Mouse (Mus musculus) spleen, adult 2 months (tissue): ENCODE data around the gene 4933425L06Rik. TPM values are rescaled to one million over a fixed set of nuclear protein-coding genes. Genes with fewer than 3 reads are reported as not detected.
A peak's percentile ranks its signal among the peaks of the same experiment; 100 is the strongest.

Experiments
- DNase-seq, 2 experiments: peaks; one replicate each; pipeline versions ENCODE4 v3.0.0 to v3.0.0-alpha.2; 2012 to 2021; ENCODE audit warnings: low spot score in 2 of 2, low read depth in 1 of 2
- H3K27ac ChIP-seq: fragments of 200-500 bp; 2 replicates; pipeline ENCODE4 v1.5.1; 2012; ENCODE audit warnings: low read length, inconsistent platforms; ENCODE audit not compliant: insufficient read depth
- H3K27me3 ChIP-seq: fragments of 200-500 bp; 2 replicates; pipeline ENCODE4 v1.6.1; 2012; ENCODE audit warnings: mild to moderate bottlenecking, moderate library complexity, low read length, inconsistent platforms; ENCODE audit not compliant: control insufficient read depth, insufficient read depth
- H3K36me3 ChIP-seq: fragments of 200-500 bp; 2 replicates; pipeline ENCODE4 v1.6.1; 2012; ENCODE audit warnings: mild to moderate bottlenecking, low read length, inconsistent platforms; ENCODE audit not compliant: control insufficient read depth, insufficient read depth
- H3K4me1 ChIP-seq: fragments of 200-500 bp; 2 replicates; pipeline ENCODE4 v1.6.1; 2011; ENCODE audit warnings: inconsistent platforms; ENCODE audit not compliant: control insufficient read depth, insufficient read depth, insufficient read length
- H3K4me3 ChIP-seq: fragments of 200-500 bp; 2 replicates; pipeline ENCODE4 v1.5.1; 2011; ENCODE audit warnings: mild to moderate bottlenecking, inconsistent platforms; ENCODE audit not compliant: insufficient read depth, insufficient read length; ENCODE audit errors: extremely low read depth
- CTCF ChIP-seq: fragments of 200-500 bp; IDR thresholded peaks from 2 replicates; pipeline ENCODE4 v1.5.1; 2011; ENCODE audit warnings: mild to moderate bottlenecking, inconsistent platforms; ENCODE audit not compliant: insufficient read depth, insufficient read length, insufficient replicate concordance; ENCODE audit errors: extremely low read depth
- POLR2A ChIP-seq: fragments of 200-500 bp; IDR thresholded peaks from 2 replicates; pipeline ENCODE4 v1.6.1; 2011; ENCODE audit warnings: low read depth, low read length, inconsistent platforms
- WGBS: fragments of 180-500 bp; shearing (Covaris S2); methylation state at CpG from one replicate; pipeline ENCODE4 v1.1.7; 2018; 5-methylcytosine and 5-hydroxymethylcytosine counted together
- polyA plus RNA-seq: library from polyadenylated mRNA; depleted of rRNA; stranded (reverse); fragments of >200 nt; gene quantifications from 2 replicates; pipeline ENCODE4 v1.2.3, GENCODE M21; 2012

Gene 4933425L06Rik
- polyA plus RNA-seq, 1 experiment, result not detected

GRCm38 (mm10) chr13:105054181-105054940 lies 27.6 kb upstream of the 4933425L06Rik start, which contains the start of gene Rgs7bp:
Rgs7bp (minus strand) TSS chr13:105054930.
- Histone ChIP-seq H3K4me3 (peak within 1 kb of the TSS; percentile 60), H3K27me3 (peaks cover 12% of the 10 kb centered on the region; the same call in 1 of the 2 replicates), H3K4me1 (peaks cover 5% of the 10 kb centered on the region), H3K27ac (no peak within 1 kb of the TSS), H3K36me3 (no peaks in the 10 kb centered on the region)
- WGBS, result under 1% methylated on average over 74 of the region's 75 CpGs
- no peak for TF ChIP-seq POLR2A
- TF ChIP-seq CTCF, result no peak
- peak in 1 of 2 experiments; percentile 18 for DNase-seq

GRCm38 (mm10) chr13:105054941-105055309 lies 27.0 kb upstream of the 4933425L06Rik start:
- no peak for TF ChIP-seq CTCF
- no peak for DNase-seq
- Histone ChIP-seq H3K36me3 (no peaks in the 10 kb centered on the region), H3K4me1 (peaks cover 5% of the 10 kb centered on the region), H3K27me3 (peaks cover 12% of the 10 kb centered on the region; the same call in 1 of the 2 replicates), H3K27ac (no peak overlapping the region), H3K4me3 (peak overlapping the region; percentile 60)
- WGBS, result 3% methylated on average over 8 of the region's 8 CpGs

GRCm38 (mm10) chr13:105055374-105055773 lies 26.5 kb upstream of the 4933425L06Rik start:
- peaks cover 5% of the 10 kb centered on the region for H3K4me1 ChIP-seq
- no peaks in the 10 kb centered on the region for H3K36me3 ChIP-seq
- no peak for TF ChIP-seq POLR2A
- TF ChIP-seq CTCF, result no peak
- no peak overlapping the region for H3K27ac ChIP-seq
- DNase-seq, result no peak
- H3K27me3 ChIP-seq, result peaks cover 12% of the 10 kb centered on the region; the same call in 1 of the 2 replicates
- no peak overlapping the region for H3K4me3 ChIP-seq
- WGBS, result 23% methylated on average over 5 of the region's 5 CpGs

GRCm38 (mm10) chr13:105066119-105066518 lies 15.8 kb upstream of the 4933425L06Rik start:
- H3K27ac ChIP-seq, result no peak overlapping the region

GRCm38 (mm10) chr13:105066890-105067845 lies 14.8 kb upstream of the 4933425L06Rik start:
- no peak for TF ChIP-seq POLR2A
- no peak for TF ChIP-seq CTCF
- 33% methylated on average over 7 of the region's 7 CpGs for WGBS
- H3K36me3 ChIP-seq, result no peaks in the 10 kb centered on the region
- peaks cover 5% of the 10 kb centered on the region for H3K4me1 ChIP-seq
- DNase-seq, result no peak
- H3K4me3 ChIP-seq, result no peak overlapping the region
- H3K27me3 ChIP-seq, result no peaks in the 10 kb centered on the region
- H3K27ac ChIP-seq, result no peak overlapping the region

More at GRCm38 (mm10) chr13:105066119-105066518, 15.8 kb upstream of the 4933425L06Rik start:
- peaks cover 5% of the 10 kb centered on the region for H3K4me1 ChIP-seq
- TF ChIP-seq POLR2A (no peak), CTCF (no peak)
- H3K27me3 ChIP-seq, result no peaks in the 10 kb centered on the region
- H3K36me3 ChIP-seq, result no peaks in the 10 kb centered on the region
- no peak overlapping the region for H3K4me3 ChIP-seq
- DNase-seq, result no peak

- H3K4me1 ChIP-seq, result no peaks in the 10 kb centered on the region
- no peak for DNase-seq
- no peak overlapping the region for H3K4me3 ChIP-seq
- no peak overlapping the region for H3K27ac ChIP-seq
- TF ChIP-seq CTCF (no peak), POLR2A (no peak)
- H3K36me3 ChIP-seq, result no peaks in the 10 kb centered on the region
- no peaks in the 10 kb centered on the region for H3K27me3 ChIP-seq
- 92% methylated on average over 3 of the region's 3 CpGs for WGBS
Observed at GRCm38 (mm10) chr13:105089276-105089675, 7.4 kb downstream of the 4933425L06Rik start.
